Mouse (Mus musculus) spleen, postnatal 10 days (tissue): ENCODE measurements around the gene Ncs1.

Experiments used
- DNase-seq, 2 experiments: peaks; one replicate each; pipeline ENCODE4 v3.0.0; 2021 to 2022; ENCODE audit warnings: low spot score in 2 of 2

Ncs1 gene

DNA sequence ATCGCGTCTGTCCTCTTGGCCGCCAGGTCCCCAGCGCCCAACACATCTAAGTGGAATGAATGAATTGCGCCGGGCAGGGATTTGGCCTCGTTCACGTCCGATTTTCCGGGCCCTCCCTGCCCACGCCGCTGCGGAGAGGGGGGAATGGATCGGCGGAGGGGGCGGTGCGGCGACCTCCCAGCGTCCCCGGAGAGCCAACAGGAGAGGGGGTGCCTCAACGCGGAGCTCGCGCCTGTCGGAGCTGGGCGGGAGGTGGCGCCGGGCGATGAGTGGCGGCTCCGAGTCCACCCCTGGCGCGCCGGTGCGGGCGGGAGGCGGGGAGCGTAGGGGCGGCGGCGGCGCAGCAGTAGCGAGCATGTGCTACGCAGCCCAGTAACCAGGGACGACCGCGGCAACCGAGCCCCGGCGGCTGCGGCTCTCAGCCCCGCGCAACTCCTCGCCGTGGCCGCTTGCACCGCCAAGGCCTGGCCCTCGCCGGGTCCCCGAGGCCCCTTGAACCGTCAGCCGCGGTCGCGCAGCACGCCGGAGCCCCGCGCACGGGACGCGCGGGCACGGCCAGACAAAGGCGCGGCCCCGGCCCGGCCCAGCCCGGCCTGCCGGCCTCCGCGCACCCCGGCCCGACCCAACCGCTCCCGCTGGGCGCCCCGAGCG lies at the start of gene Ncs1:
Gene Ncs1, plus strand, starts transcription at position 333 of the 651 bp plus-strand sequence.
- DNase-seq: peak in 1 of 2 experiments; percentile 42

DNA sequence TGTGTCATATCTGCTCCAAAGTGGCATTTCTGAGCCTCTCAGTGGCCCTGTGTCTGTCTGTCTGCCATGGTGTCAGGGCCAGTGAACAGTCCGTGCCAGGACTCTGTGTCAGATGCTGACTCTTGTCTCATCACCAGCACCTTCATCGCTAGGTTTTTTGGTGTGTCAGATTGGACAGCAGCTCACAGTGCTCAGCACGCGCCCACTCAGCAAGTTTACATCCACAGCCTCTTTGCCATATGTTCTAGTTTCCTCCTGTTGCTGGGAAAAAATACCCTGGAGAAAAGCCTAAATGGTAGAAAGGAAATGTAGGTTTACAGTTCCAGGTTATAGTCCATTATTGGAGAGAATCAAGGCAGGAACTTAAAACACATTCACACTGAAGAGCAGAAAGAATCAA lies 47.0 kb upstream of the Ncs1 start:
- DNase-seq: no peak

- DNase-seq: no peak
Measured at GRCm38 (mm10) chr2:31200051-31200450, 45.6 kb upstream of the Ncs1 start.

- DNase-seq: no peak
Measured at GRCm38 (mm10) chr2:31201851-31202250, 43.8 kb upstream of the Ncs1 start.

DNA sequence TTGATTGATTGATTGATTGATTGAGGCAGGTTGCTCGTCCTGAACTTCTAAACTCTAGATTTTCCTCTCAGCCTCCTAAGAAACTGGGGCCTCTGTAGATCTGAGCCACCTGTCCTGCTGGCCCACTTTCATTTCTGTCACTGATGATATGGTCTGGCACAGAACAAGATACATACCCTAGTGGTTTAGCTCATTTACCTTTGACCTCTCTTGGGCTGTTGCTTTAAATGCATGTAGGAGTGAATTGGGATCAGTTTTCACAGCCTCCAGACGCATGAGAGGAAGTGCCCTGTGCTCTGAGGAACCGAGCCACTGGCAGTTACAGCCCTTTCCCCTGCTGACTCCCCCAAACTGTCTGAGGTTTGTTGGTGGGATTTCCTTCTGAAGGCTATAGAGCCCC lies 43.3 kb upstream of the Ncs1 start:
- no peak for DNase-seq

- DNase-seq: no peak
Measured at GRCm38 (mm10) chr2:31202956-31203355, 42.7 kb upstream of the Ncs1 start.

DNA sequence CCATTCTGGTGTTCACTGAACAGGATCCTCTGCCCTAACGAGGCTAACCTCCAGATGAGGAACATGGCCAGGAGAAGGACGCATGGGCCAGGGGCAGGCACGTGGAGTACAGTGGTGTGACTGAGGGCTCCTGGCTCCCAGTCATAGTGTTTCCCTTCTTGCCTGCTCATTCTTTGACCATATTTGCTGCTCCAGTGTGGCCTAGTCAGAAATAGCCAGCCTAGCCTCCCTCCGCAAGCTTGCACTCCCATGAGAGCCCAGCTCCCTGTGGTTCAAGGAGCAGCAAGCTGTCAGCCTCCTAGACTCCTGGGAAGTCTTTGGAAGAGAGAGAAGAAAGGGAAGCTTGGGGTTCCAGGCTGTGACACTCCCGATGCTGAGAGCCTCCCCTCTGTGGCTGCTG lies 40.9 kb upstream of the Ncs1 start:
- no peak for DNase-seq

- DNase-seq: no peak
Measured at GRCm38 (mm10) chr2:31206211-31206610, 39.4 kb upstream of the Ncs1 start.

DNA sequence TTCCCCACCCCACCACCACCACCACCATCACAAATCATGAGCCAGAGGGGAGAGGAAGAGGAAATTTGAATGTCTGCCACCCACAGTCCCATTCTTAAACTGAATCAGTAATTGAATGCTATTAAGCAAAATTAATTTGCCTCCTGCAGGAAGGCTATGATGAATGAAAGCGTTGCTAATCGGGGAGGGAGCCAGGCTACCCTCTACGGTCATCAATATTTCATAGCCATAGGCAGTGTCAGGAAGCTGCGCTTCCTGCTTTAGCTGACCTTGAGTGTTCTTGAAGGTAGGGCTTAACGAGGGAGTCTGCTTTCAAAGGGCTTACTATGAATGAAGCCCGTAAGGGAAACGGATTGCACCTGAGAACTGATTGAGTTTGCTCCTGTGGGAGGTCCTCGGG lies 38.7 kb upstream of the Ncs1 start:
- no peak for DNase-seq

DNA sequence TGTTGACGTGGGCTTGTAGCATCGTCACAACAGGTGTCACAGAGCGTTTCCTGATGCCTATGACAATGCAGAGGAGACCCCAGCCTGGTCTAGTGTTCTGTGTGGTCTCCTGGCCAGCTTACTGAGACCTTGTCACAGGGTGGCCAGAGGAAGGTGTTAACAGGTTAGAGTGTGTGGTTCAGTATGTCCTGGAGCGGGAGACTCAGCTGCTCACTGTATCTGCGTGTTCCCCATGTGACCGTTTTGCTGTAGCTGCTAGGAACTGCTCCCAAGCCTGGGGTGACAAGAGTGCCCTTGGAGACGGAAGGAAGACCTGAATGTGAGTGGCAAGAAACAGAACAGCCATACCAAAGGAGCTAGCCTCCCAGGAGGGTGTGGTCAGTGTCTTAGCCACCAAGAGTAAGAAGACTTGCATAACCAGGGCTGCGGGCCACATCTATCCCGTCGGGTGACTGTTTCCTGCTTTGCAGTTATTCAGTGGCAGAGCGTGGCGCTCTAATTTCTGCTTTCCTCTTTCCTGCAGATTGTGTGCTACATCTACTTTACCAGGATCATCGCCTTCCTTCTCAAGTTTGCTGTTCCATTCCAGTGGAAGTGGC lies 37.0 kb upstream of the Ncs1 start:
- no peak for DNase-seq

GRCm38 (mm10) chr2:31209525-31209924 lies 36.1 kb upstream of the Ncs1 start:
- DNase-seq: peak in 1 of 2 experiments; percentile 34

DNA sequence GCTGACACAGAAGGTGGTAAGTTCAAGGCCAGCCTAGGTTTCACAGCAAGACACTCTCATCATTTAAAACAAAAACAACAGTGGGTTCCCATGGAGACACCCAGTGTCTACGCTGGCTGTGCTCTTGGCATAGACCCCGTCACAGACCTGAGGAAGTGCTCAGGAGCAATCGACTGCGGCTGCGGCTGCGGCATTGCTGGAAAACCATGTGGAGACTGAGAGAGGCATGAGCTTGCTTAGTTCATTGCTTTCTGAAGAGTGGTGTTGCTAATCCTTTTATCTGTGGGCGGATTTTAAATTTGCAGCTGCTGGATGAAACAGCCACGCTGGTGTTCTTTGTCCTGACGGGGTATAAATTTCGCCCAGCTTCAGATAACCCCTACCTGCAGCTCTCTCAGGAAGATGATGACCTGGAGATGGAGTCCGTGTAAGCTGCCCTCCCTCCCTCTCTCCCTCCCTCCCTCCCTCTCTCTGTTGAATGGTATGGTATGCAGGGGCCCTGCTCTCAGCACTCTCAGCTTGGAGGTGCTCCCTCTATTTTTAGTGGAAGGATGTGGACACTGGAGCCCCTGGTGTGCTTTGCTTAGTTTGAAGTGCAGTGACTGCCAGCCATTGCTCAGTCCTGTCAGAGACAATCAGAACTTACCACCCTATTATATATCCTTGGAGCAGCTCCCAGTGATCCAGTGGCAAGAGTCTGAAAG lies 35.3 kb upstream of the Ncs1 start:
- DNase-seq: no peak

DNA sequence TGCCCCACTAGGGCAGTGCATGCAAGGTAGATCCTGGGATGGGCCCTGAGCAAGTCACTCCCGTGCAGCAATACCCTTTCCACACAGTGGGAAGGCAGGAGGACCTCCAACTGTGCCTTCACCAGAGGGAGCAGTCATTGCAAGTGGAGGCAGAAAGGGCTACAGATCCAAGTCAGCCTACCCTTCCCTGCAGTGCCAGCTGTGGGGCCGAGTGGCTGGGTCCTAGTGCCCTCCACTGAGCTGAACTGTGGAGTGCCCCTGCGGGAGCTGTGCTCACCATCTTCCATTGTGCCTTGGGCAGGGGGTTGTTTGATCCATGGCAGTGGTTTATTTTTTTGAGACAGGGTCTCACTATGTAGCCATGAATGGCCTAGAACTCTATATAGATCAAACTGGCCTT lies 34.4 kb upstream of the Ncs1 start:
- no peak for DNase-seq

GRCm38 (mm10) chr2:31214211-31214796 lies 31.3 kb upstream of the Ncs1 start:
- DNase-seq: no peak

DNA sequence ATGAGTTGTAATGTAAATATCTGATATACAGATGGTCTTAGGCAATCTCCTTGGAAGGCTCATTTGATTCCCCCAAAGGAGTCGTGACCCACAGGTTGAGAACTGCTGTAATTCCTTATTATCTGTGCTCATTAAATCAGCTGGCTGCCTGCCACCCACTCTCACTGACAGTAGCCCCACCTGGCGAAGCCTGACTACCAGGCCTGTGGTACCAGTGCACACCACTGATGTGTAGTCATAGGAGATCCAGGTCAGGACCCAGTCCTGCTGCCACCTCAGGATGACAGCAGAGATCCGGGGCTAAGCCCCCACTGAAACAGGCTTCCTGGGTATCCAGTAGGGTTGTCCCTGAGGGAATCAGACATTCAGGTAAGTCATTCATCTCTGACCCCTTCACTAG lies 27.0 kb upstream of the Ncs1 start:
- DNase-seq: no peak

DNA sequence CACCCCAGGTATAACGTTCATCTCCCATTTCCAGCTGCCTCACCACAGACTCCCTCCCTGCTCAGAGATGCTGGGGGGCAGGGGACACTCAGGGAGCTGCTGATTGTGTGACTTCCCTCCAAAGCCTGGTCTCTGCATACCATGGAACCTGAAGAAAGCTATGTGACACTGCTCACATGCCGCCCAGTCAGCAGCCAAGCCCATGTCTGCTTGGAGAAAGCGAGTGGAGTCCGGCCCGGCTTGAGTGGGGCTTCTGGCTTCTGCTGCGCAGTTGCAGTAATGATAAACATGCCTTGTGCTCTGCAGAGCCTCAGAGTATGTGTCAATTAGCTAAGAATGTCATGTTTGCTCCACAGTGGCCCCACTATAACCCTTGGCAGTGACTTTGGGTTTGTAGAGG lies 26.2 kb upstream of the Ncs1 start:
- DNase-seq: no peak

GRCm38 (mm10) chr2:31220844-31221243 lies 24.8 kb upstream of the Ncs1 start:
- DNase-seq: no peak

- DNase-seq: no peak
Measured at GRCm38 (mm10) chr2:31221582-31221981, 24.0 kb upstream of the Ncs1 start.

DNA sequence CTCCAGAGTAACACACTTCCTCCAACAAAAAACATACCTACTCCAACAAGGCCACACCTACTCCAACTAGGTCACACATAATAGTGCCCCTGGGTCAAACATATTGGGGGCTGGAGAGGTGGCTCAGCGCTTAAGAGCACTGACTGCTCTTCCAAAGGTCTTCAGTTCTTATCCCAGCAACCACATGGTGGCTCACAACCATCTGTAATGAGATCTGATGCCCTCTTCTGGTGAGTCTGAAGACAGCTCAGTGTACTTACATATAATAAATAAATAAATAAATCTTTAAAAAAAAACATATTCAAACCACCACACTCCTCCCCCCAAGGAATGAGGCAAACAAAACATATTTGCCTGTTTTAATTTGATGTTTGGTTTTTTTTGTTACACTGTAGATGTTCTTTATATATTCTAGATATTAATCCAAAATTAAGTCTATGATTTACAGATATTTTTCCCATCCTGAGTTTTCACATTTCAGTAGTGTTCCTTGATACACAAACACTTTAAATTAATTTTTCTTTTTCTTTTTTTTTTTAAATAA lies 16.8 kb upstream of the Ncs1 start:
- DNase-seq: no peak

DNA sequence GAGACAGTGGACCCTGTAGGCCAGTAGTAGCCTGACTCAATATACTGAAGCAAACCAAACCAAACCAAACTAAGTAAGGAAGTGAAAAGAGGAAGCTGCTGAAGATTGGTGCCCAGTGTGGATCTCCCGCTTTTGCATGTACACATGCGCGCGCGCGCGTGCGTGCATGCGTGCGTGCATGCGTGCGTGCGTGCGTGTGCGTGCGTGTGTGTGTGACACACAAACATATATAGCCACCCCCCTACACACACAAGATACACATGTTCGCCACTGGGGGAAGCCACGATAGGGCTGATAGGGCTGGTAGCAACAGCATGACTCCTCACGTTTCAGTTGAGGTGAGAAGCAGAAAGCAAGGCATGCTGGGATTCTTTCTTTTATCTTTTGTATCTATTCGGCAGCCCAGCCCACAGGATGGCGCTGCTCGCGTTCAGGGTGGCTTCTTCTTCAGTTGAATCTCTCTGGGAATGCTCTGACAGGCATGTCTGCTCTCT lies 6.4 kb upstream of the Ncs1 start:
- DNase-seq: peak in 1 of 2 experiments; percentile 68

DNA sequence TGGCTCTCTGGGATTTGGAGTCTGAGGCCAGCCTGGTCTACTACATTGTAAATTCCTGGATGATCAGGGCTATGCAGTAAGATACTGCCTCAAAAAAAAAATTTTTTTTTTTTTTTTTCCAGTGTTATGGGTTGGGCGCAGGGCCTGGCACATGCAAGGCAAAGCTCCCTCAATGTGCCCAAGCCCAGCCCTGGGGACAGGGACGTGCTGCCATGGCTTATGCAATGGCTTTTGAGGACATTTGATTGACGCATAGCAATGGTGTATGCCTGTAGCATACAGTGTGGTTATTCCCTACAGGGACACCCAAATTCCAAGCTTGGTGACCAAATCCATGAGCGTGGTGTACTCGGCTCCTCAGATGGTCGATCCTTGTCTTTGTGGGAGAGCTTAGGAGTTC lies 5.8 kb upstream of the Ncs1 start:
- DNase-seq: no peak

GRCm38 (mm10) chr2:31241639-31242038 lies 4.0 kb upstream of the Ncs1 start:
- no peak for DNase-seq
